ENCODE assay signal across 9 mouse cellular contexts in the genomic region with DNA sequence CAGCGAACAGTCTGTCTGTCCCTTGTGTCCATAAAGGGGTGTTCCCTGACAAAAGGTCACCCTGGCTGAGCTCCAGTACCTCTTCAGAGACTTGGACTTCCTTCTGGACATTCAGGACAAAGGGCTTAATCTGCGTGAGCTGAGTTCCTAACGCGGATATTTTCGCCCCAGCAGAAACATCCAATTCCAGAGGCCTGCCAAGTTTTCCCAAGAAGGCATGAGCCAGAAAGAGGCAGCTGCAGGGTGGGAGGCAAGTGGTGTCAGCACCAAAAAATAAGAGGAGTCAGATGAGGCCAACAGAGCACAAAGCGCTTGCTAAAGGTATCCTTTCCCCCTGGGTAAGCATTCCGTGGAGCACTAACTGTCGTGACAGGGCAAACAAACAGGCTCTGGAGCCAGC.
DNase-seq lines count a peak whose midpoint lies in the region; ATAC-seq lines count a peak whose summit lies in the region.
"Had no signal": no experiment of that assay in that cellular context is flagged by ENCODE, and none has a peak within 500 bp of the region (broad histone marks: within the 10 kb centered on the region; RNA-seq: fewer than 3 reads in every experiment).

No protein-coding gene starts in this region.

- no peaks in the 10 kb centered on the region for H3K9me3 ChIP-seq in embryonic facial prominence, embryonic 12.5 days
- no peaks in the 10 kb centered on the region for H3K9me3 ChIP-seq in kidney, embryonic 14.5 days (ENCODE audit: control insufficient read depth, low read length)
- no peaks in the 10 kb centered on the region for H3K9me3 ChIP-seq in limb, embryonic 13.5 days

- WGBS in embryonic facial prominence, embryonic 12.5 days = 35% methylated on average over 8 of the region's 8 CpGs
- 42% methylated on average over 8 of the region's 8 CpGs for WGBS in kidney, embryonic 14.5 days
- WGBS in limb, embryonic 13.5 days = 47% methylated on average over 8 of the region's 8 CpGs

- H3K4me1 ChIP-seq in embryonic facial prominence, embryonic 12.5 days = peaks cover 26% of the 10 kb centered on the region
- peaks cover 24% of the 10 kb centered on the region for H3K4me1 ChIP-seq in kidney, embryonic 14.5 days (ENCODE audit: control insufficient read depth, insufficient read depth, low read length)
- peaks cover 34% of the 10 kb centered on the region for H3K4me1 ChIP-seq in limb, embryonic 13.5 days

- H3K4me2 ChIP-seq in embryonic facial prominence, embryonic 12.5 days (replicated peaks) = no peak overlapping the region
- H3K4me2 ChIP-seq in kidney, embryonic 14.5 days (replicated peaks; ENCODE audit: low read depth, low read length) = no peak overlapping the region
- H3K4me2 ChIP-seq in limb, embryonic 13.5 days (replicated peaks) = no peak overlapping the region

- no peak overlapping the region for H3K9ac ChIP-seq in embryonic facial prominence, embryonic 12.5 days
- no peak overlapping the region for H3K9ac ChIP-seq in kidney, embryonic 14.5 days (ENCODE audit: low read depth, low read length)
- H3K9ac ChIP-seq in limb, embryonic 13.5 days = 0 out of 2 replicates have a peak overlapping the region, but pooled peaks have one; percentile 35

- ATAC-seq in embryonic facial prominence, embryonic 12.5 days (ENCODE audit: insufficient number of reproducible peaks, insufficient read depth, low FRiP score, low TSS enrichment) = no peak
- ATAC-seq in kidney, embryonic 14.5 days (ENCODE audit: low FRiP score, low TSS enrichment) = no peak
- ATAC-seq in limb, embryonic 13.5 days (ENCODE audit: low FRiP score, low read depth) = no peak

- no peaks in the 10 kb centered on the region for H3K27me3 ChIP-seq in embryonic facial prominence, embryonic 12.5 days
- H3K27me3 ChIP-seq in kidney, embryonic 14.5 days (ENCODE audit: control insufficient read depth, insufficient read depth, low read length) = no peaks in the 10 kb centered on the region
- no peaks in the 10 kb centered on the region; the same call in 1 of the 2 replicates for H3K27me3 ChIP-seq in limb, embryonic 13.5 days

- peak overlapping the region; percentile 58; the same call in 1 of the 2 replicates for H3K27ac ChIP-seq in embryonic facial prominence, embryonic 12.5 days
- H3K27ac ChIP-seq in kidney, embryonic 14.5 days (ENCODE audit: low read depth, low read length) = peak overlapping the region; percentile 51; the same call in 1 of the 2 replicates
- peak overlapping the region; percentile 39; the same call in 1 of the 2 replicates for H3K27ac ChIP-seq in limb, embryonic 13.5 days
- H3K27ac ChIP-seq: macrophage had no signal

- DNase-seq in adrenal gland, postnatal 25 days = peak; percentile 64
- peak; percentile 96 for DNase-seq in heart, adult 8-10 months (ENCODE audit: low spot score)
- DNase-seq in ovary, postnatal 36 days (ENCODE audit: low spot score) = peak; percentile 59
- DNase-seq in urinary bladder, postnatal 4 days (ENCODE audit: low spot score in 2 of 2) = peak; percentile 69 to 77
- no peak for DNase-seq in embryo, embryonic 9.5 days (ENCODE audit: extremely low spot score)

- no peaks in the 10 kb centered on the region for H3K36me3 ChIP-seq in embryonic facial prominence, embryonic 12.5 days
- H3K36me3 ChIP-seq in kidney, embryonic 14.5 days (ENCODE audit: control insufficient read depth, insufficient read depth, low read length) = no peaks in the 10 kb centered on the region
- no peaks in the 10 kb centered on the region for H3K36me3 ChIP-seq in limb, embryonic 13.5 days

- no peak overlapping the region for H3K4me3 ChIP-seq in embryonic facial prominence, embryonic 12.5 days
- no peak overlapping the region for H3K4me3 ChIP-seq in kidney, embryonic 14.5 days (ENCODE audit: low read length)
- no peak overlapping the region for H3K4me3 ChIP-seq in limb, embryonic 13.5 days
